Mouse (Mus musculus): ENCODE measurements around the gene Eci2. TPM values are rescaled to one million over a fixed set of nuclear protein-coding genes. Genes with fewer than 3 reads are reported as not detected.

Eci2 gene
- total and polyA plus RNA-seq, 3 experiments: 74.8 to 81.1 TPM; not detected in 1

GRCm38 (mm10) chr13:34977410-34977809 lies 49.5 kb downstream of the Eci2 start (continued):
- no peak for TF ChIP-seq EP300 (IDR thresholded peaks at IDR 0.05; ENCODE audit: low read depth in 1 of 2, low read length in 2 of 2)

GRCm38 (mm10) chr13:34976116-34976515 lies 50.8 kb downstream of the Eci2 start:
- TF ChIP-seq RCOR1 (IDR thresholded peaks at IDR 0.05; ENCODE audit: low read depth, low read length) (no peak), MYB (IDR thresholded peaks at IDR 0.05; ENCODE audit: low read depth, low read length) (no peak), KAT2A (conservative IDR thresholded peaks at IDR 0.05; ENCODE audit: low read depth, low read length) (no peak)
- H3K4me1 ChIP-seq (ENCODE audit: control insufficient read depth in 1 of 2, insufficient read depth in 2 of 2, low read length in 2 of 2): no peaks in the 10 kb centered on the region
- H3K9ac ChIP-seq (ENCODE audit: control insufficient read depth, low read depth, low read length, poor library complexity, severe bottlenecking): no peak overlapping the region
- H3K9me3 ChIP-seq (replicated peaks; ENCODE audit: insufficient read depth, low read length): no peaks in the 10 kb centered on the region
- H3K79me2 ChIP-seq (ENCODE audit: control insufficient read depth, insufficient read depth, low read length, poor library complexity): no peaks in the 10 kb centered on the region
- peaks cover 0 to 3% of the 10 kb centered on the region in 2 experiments; a peak in 2 of 4 replicates for H3K36me3 ChIP-seq (ENCODE audit: control insufficient read depth in 1 of 2, insufficient read depth in 2 of 2, low read length in 2 of 2)
- no peak for DNase-seq (ENCODE audit: low read depth, low spot score)
- H3K4me3 ChIP-seq (ENCODE audit: control insufficient read depth in 1 of 2, insufficient read depth in 1 of 2, low read depth in 2 of 2, low read length in 2 of 2): no peak overlapping the region
- H3K27me3 ChIP-seq (ENCODE audit: control insufficient read depth in 1 of 2, insufficient read depth in 2 of 2, low read length in 2 of 2): no peaks in the 10 kb centered on the region
- H3K27ac ChIP-seq (ENCODE audit: control insufficient read depth, low read depth, low read length): no peak overlapping the region

- Histone ChIP-seq H3K27me3 (ENCODE audit: control insufficient read depth in 1 of 2, insufficient read depth in 2 of 2, low read length in 2 of 2) (no peaks in the 10 kb centered on the region), H3K4me3 (ENCODE audit: control insufficient read depth in 1 of 2, insufficient read depth in 1 of 2, low read depth in 2 of 2, low read length in 2 of 2) (no peak overlapping the region), H3K9ac (ENCODE audit: control insufficient read depth, low read depth, low read length, poor library complexity, severe bottlenecking) (no peak overlapping the region), H3K79me2 (ENCODE audit: control insufficient read depth, insufficient read depth, low read length, poor library complexity) (no peaks in the 10 kb centered on the region), H3K36me3 (ENCODE audit: control insufficient read depth in 1 of 2, insufficient read depth in 2 of 2, low read length in 2 of 2) (peaks cover 0 to 2% of the 10 kb centered on the region in 2 experiments; a peak in 1 of 4 replicates), H3K4me1 (ENCODE audit: control insufficient read depth in 1 of 2, insufficient read depth in 2 of 2, low read length in 2 of 2) (no peaks in the 10 kb centered on the region), H3K9me3 (replicated peaks; ENCODE audit: insufficient read depth, low read length) (no peaks in the 10 kb centered on the region), H3K27ac (ENCODE audit: control insufficient read depth, low read depth, low read length) (no peak overlapping the region)
- peak; percentile 74 for DNase-seq (ENCODE audit: low read depth, low spot score)
- TF ChIP-seq POLR2AphosphoS5 (IDR thresholded peaks at IDR 0.05; ENCODE audit: borderline replicate concordance, low read depth, low read length) (no peak), RAD21 (IDR thresholded peaks at IDR 0.05; ENCODE audit: low read depth, low read length) (no peak), ETS1 (IDR thresholded peaks at IDR 0.05; ENCODE audit: low read depth, low read length) (no peak), SMC3 (IDR thresholded peaks at IDR 0.05; ENCODE audit: low read depth, low read length) (peak; percentile 17; the same call in 1 of the 2 replicates), NRF1 (IDR thresholded peaks at IDR 0.05; ENCODE audit: insufficient read depth, low read depth, low read length, poor library complexity, severe bottlenecking) (no peak), TAL1 (IDR thresholded peaks at IDR 0.05; ENCODE audit: low read length) (no peak), MYB (IDR thresholded peaks at IDR 0.05; ENCODE audit: low read depth, low read length) (no peak), ELF1 (IDR thresholded peaks at IDR 0.05; ENCODE audit: low read depth, low read length) (no peak), HCFC1 (IDR thresholded peaks at IDR 0.05; ENCODE audit: low read depth, low read length) (no peak), POLR2AphosphoS2 (IDR thresholded peaks at IDR 0.05; ENCODE audit: low read length) (no peak), USF1 (IDR thresholded peaks at IDR 0.05; ENCODE audit: low read depth, low read length) (no peak), MAX (IDR thresholded peaks at IDR 0.05; ENCODE audit: low read length) (no peak), RCOR1 (IDR thresholded peaks at IDR 0.05; ENCODE audit: low read depth, low read length) (no peak), JUND (IDR thresholded peaks at IDR 0.05; ENCODE audit: low read depth, low read length) (no peak), E2F4 (IDR thresholded peaks at IDR 0.05; ENCODE audit: borderline replicate concordance, low read depth, low read length) (no peak), TBP (IDR thresholded peaks at IDR 0.05; ENCODE audit: low read depth, low read length) (peak; percentile 93), ZC3H11A (IDR thresholded peaks at IDR 0.05; ENCODE audit: low read depth, low read length) (no peak), ZMIZ1 (IDR thresholded peaks at IDR 0.05; ENCODE audit: low read depth, low read length) (no peak), EP300 (IDR thresholded peaks at IDR 0.05; ENCODE audit: low read depth in 1 of 2, low read length in 2 of 2) (no peak), USF2 (IDR thresholded peaks at IDR 0.05; ENCODE audit: borderline replicate concordance in 1 of 2, insufficient read depth in 1 of 2, low read depth in 1 of 2, low read length in 2 of 2) (no peak), CHD1 (IDR thresholded peaks at IDR 0.05; ENCODE audit: low read depth, low read length) (no peak), MXI1 (IDR thresholded peaks at IDR 0.05; ENCODE audit: low read depth, low read length) (no peak), CTCF (IDR thresholded peaks at IDR 0.05 in 2 of 3, conservative IDR thresholded peaks at IDR 0.05 in 1 of 3; ENCODE audit: control insufficient read depth in 1 of 3, insufficient read depth in 1 of 3, low read depth in 2 of 3, low read length in 3 of 3, poor library complexity in 1 of 3, severe bottlenecking in 1 of 3) (peak in 2 of 3 experiments; percentile 17 to 27; a peak in 1 of 6 replicates)
Observed at GRCm38 (mm10) chr13:34973770-34974169, 53.1 kb downstream of the Eci2 start.
